Mouse (Mus musculus) limb, embryonic 13.5 days (tissue): ENCODE data around the gene Aftph. TPM values are rescaled to one million over a fixed set of nuclear protein-coding genes. Genes with fewer than 3 reads are reported as not detected.

ENCODE experiments used
- ATAC-seq: fragments of 200-750 bp; cut with Nextera tagmentation; 2 replicates; pipeline ENCODE4 v1.8.0; 2017; ENCODE audit warnings: low read depth, moderate number of reproducible peaks, moderate TSS enrichment; ENCODE audit not compliant: low FRiP score
- H3K27ac ChIP-seq: fragments of 300-500 bp; sonication (generic); 2 replicates; pipeline ENCODE4 v1.5.1; 2015; ENCODE audit warnings: inconsistent platforms, mild to moderate bottlenecking, moderate library complexity
- H3K27me3 ChIP-seq: fragments of 300-500 bp; sonication (generic); 2 replicates; pipeline ENCODE4 v1.6.1; 2015; ENCODE audit warnings: mild to moderate bottlenecking, inconsistent platforms
- H3K36me3 ChIP-seq: fragments of 300-500 bp; sonication (generic); 2 replicates; pipeline ENCODE4 v1.6.1; 2015; ENCODE audit warnings: inconsistent platforms, mild to moderate bottlenecking, moderate library complexity
- H3K4me1 ChIP-seq: fragments of 300-500 bp; sonication (generic); 2 replicates; pipeline ENCODE4 v1.6.1; 2015; ENCODE audit warnings: inconsistent platforms
- H3K4me2 ChIP-seq: fragments of 300-500 bp; sonication (generic); replicated peaks from 2 replicates; pipeline ENCODE4 v1.6.1; 2015; ENCODE audit warnings: inconsistent platforms, mild to moderate bottlenecking, moderate library complexity
- H3K4me3 ChIP-seq: fragments of 300-500 bp; sonication (generic); 2 replicates; pipeline ENCODE4 v1.5.1; 2015; ENCODE audit warnings: moderate library complexity, mild to moderate bottlenecking, inconsistent platforms
- H3K9ac ChIP-seq: fragments of 300-500 bp; sonication (generic); 2 replicates; pipeline ENCODE4 v1.6.1; 2015; ENCODE audit warnings: mild to moderate bottlenecking, inconsistent platforms
- H3K9me3 ChIP-seq: fragments of 300-500 bp; sonication (generic); 2 replicates; pipeline ENCODE4 v1.6.1; 2016; ENCODE audit warnings: inconsistent platforms
- WGBS: fragments of 180-500 bp; shearing (Covaris S2); methylation state at CpG from one replicate; pipeline ENCODE4 v1.1.7; 2015; 5-methylcytosine and 5-hydroxymethylcytosine counted together
- polyA plus RNA-seq: library from polyadenylated mRNA; unstranded; fragments of >200 nt; fragmentation: Nextera tagmentation; extraction: Ambion mirVana; gene quantifications from 2 replicates; pipeline ENCODE4 v1.2.1, GENCODE M21; 2015

The Aftph gene
- polyA plus RNA-seq, 1 experiment from 2014 or later: 19.6 TPM

DNA sequence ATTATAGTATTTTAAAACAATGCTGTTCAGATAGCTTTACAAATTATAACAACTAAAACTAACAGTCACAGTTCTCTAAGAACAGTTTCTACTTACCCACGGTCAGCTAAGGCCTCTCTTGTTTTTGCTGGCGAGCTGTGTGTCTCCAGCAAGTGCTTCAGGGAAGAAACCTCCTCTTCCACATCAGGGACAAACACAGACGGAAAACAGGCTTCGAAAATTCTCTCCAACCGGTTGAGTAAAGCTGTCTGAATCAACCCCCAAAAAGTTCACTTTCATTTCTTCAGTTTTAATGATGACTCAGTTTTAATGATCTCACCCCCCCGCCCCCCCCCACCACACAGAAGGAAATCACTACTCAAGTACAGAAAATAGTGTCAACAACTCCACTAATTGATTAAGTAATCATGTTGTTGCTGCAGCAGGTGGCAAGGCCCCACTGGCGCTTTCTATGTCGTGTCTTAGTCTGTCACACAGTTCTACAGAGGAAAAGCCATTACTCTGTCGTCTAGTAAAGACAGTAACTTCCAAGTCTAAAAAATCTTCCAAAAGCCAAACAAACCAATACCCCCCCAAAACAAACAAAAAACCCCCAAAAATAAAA lies 29.2 kb downstream of the Aftph start:
- no peak overlapping the region for H3K4me3 ChIP-seq
- H3K4me2 ChIP-seq: no peak overlapping the region
- 69% methylated on average over 9 of the region's 9 CpGs for WGBS
- no peaks in the 10 kb centered on the region for H3K9me3 ChIP-seq
- no peaks in the 10 kb centered on the region for H3K27me3 ChIP-seq
- H3K27ac ChIP-seq: no peak overlapping the region
- ATAC-seq: no peak
- H3K9ac ChIP-seq: no peak overlapping the region
- no peaks in the 10 kb centered on the region for H3K36me3 ChIP-seq
- H3K4me1 ChIP-seq: peaks cover 7% of the 10 kb centered on the region; the same call in 1 of the 2 replicates

GRCm38 (mm10) chr11:20691000-20691399 lies 50.4 kb downstream of the Aftph start:
- Histone ChIP-seq H3K4me1 (no peaks in the 10 kb centered on the region), H3K9me3 (no peaks in the 10 kb centered on the region), H3K36me3 (peaks cover 10% of the 10 kb centered on the region), H3K4me2 (no peak overlapping the region), H3K27me3 (no peaks in the 10 kb centered on the region), H3K9ac (no peak overlapping the region), H3K27ac (no peak overlapping the region), H3K4me3 (no peak overlapping the region)
- 6% methylated on average over 4 of the region's 4 CpGs for WGBS
- ATAC-seq: no peak

GRCm38 (mm10) chr11:20681679-20682078 lies 59.7 kb downstream of the Aftph start:
- H3K4me2 ChIP-seq: no peak overlapping the region

GRCm38 (mm10) chr11:20680781-20681180 lies 60.6 kb downstream of the Aftph start:
- ATAC-seq: no peak
- Histone ChIP-seq H3K27me3 (no peaks in the 10 kb centered on the region), H3K4me3 (no peak overlapping the region), H3K4me1 (peaks cover 4% of the 10 kb centered on the region; the same call in 1 of the 2 replicates), H3K9me3 (no peaks in the 10 kb centered on the region), H3K27ac (no peak overlapping the region), H3K9ac (no peak overlapping the region), H3K4me2 (no peak overlapping the region), H3K36me3 (peaks cover 6% of the 10 kb centered on the region; the same call in 1 of the 2 replicates)
- 83% methylated on average over 5 of the region's 5 CpGs for WGBS

More at GRCm38 (mm10) chr11:20681679-20682078, 59.7 kb downstream of the Aftph start:
- H3K9ac ChIP-seq: no peak overlapping the region
- H3K4me1 ChIP-seq: peaks cover 4% of the 10 kb centered on the region; the same call in 1 of the 2 replicates
- 89% methylated on average over 5 of the region's 5 CpGs for WGBS
- H3K27me3 ChIP-seq: no peaks in the 10 kb centered on the region
- no peak for ATAC-seq
- H3K9me3 ChIP-seq: no peaks in the 10 kb centered on the region
- no peak overlapping the region for H3K4me3 ChIP-seq
- H3K36me3 ChIP-seq: peaks cover 13% of the 10 kb centered on the region
- H3K27ac ChIP-seq: no peak overlapping the region

GRCm38 (mm10) chr11:20679396-20679795 lies 62.0 kb downstream of the Aftph start:
- no peak overlapping the region for H3K4me3 ChIP-seq
- no peak for ATAC-seq
- no peaks in the 10 kb centered on the region for H3K9me3 ChIP-seq
- WGBS: 76% methylated on average over 2 of the region's 2 CpGs
- no peak overlapping the region for H3K4me2 ChIP-seq
- H3K27me3 ChIP-seq: no peaks in the 10 kb centered on the region
- peaks cover 4% of the 10 kb centered on the region; the same call in 1 of the 2 replicates for H3K4me1 ChIP-seq
- no peak overlapping the region for H3K9ac ChIP-seq
- H3K36me3 ChIP-seq: 0 out of 2 replicates have a peak, but pooled peaks cover 2% of the 10 kb centered on the region
- H3K27ac ChIP-seq: no peak overlapping the region

- WGBS: 71% methylated on average over 6 of the region's 6 CpGs
- Histone ChIP-seq H3K36me3 (no peaks in the 10 kb centered on the region), H3K9me3 (no peaks in the 10 kb centered on the region), H3K4me2 (no peak overlapping the region), H3K27ac (no peak overlapping the region), H3K9ac (no peak overlapping the region), H3K4me1 (0 out of 2 replicates have a peak, but pooled peaks cover 5% of the 10 kb centered on the region), H3K4me3 (no peak overlapping the region), H3K27me3 (no peaks in the 10 kb centered on the region)
- no peak for ATAC-seq
Measured at GRCm38 (mm10) chr11:20672513-20672912, 68.9 kb downstream of the Aftph start.

- no peak for ATAC-seq
- H3K4me2 ChIP-seq: no peak overlapping the region
- no peak overlapping the region for H3K9ac ChIP-seq
- no peaks in the 10 kb centered on the region for H3K27me3 ChIP-seq
- no peaks in the 10 kb centered on the region for H3K9me3 ChIP-seq
- H3K4me3 ChIP-seq: no peak overlapping the region
- H3K4me1 ChIP-seq: 0 out of 2 replicates have a peak, but pooled peaks cover 5% of the 10 kb centered on the region
- WGBS: 55% methylated on average over 6 of the region's 6 CpGs
- H3K27ac ChIP-seq: no peak overlapping the region
- no peaks in the 10 kb centered on the region for H3K36me3 ChIP-seq
Measured at GRCm38 (mm10) chr11:20671789-20672392, 69.5 kb downstream of the Aftph start.

- Histone ChIP-seq H3K4me3 (no peak overlapping the region), H3K9me3 (no peaks in the 10 kb centered on the region), H3K27me3 (no peaks in the 10 kb centered on the region), H3K9ac (no peak overlapping the region), H3K4me2 (no peak overlapping the region), H3K36me3 (no peaks in the 10 kb centered on the region), H3K4me1 (0 out of 2 replicates have a peak, but pooled peaks cover 5% of the 10 kb centered on the region), H3K27ac (no peak overlapping the region)
- no peak for ATAC-seq
- WGBS: 78% methylated on average over 9 of the region's 9 CpGs
Measured at GRCm38 (mm10) chr11:20664878-20665277, 76.5 kb downstream of the Aftph start.

DNA sequence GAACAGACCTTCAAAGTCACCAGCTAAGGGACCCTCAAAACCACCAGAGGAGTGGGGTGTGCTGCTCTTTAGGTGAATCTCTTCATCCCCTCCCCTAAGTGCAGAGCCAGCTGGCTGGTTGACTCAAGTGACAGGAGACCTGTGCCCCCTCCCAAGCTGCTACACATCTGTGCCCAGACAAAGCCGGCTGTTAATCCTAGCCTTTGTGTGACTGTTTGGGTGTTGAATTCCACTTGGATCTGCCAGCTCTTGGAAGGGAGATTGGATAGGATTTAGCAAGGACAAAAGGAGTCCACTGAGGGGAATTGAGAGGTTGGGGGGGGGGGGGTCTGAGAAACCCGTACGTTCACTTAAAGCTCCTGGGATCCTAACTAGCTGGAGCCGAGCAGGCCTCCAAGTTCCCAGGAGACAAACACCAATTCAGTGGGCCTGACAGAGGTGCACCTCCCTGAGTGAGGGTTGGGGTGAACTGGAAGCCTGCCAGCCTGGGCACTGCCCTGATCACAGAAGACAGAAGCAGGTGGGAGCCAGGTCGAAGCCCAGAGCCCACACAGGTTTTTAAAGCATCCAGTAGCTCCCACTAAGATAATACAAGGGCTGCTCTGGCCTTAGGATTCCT lies 77.7 kb downstream of the Aftph start:
- H3K9ac ChIP-seq: no peak overlapping the region
- WGBS: 34% methylated on average over 5 of the region's 5 CpGs
- no peak overlapping the region for H3K4me2 ChIP-seq
- no peak overlapping the region for H3K27ac ChIP-seq
- ATAC-seq: no peak
- peaks cover 6% of the 10 kb centered on the region; the same call in 1 of the 2 replicates for H3K4me1 ChIP-seq
- H3K27me3 ChIP-seq: no peaks in the 10 kb centered on the region
- no peak overlapping the region for H3K4me3 ChIP-seq
- no peaks in the 10 kb centered on the region for H3K36me3 ChIP-seq
- H3K9me3 ChIP-seq: no peaks in the 10 kb centered on the region

GRCm38 (mm10) chr11:20662811-20663210 lies 78.6 kb downstream of the Aftph start:
- Histone ChIP-seq H3K4me2 (no peak overlapping the region), H3K9ac (no peak overlapping the region), H3K27ac (no peak overlapping the region), H3K4me1 (peaks cover 9% of the 10 kb centered on the region), H3K9me3 (no peaks in the 10 kb centered on the region), H3K4me3 (no peak overlapping the region), H3K27me3 (no peaks in the 10 kb centered on the region), H3K36me3 (no peaks in the 10 kb centered on the region)
- WGBS: 64% methylated on average over 7 of the region's 7 CpGs
- ATAC-seq: no peak

DNA sequence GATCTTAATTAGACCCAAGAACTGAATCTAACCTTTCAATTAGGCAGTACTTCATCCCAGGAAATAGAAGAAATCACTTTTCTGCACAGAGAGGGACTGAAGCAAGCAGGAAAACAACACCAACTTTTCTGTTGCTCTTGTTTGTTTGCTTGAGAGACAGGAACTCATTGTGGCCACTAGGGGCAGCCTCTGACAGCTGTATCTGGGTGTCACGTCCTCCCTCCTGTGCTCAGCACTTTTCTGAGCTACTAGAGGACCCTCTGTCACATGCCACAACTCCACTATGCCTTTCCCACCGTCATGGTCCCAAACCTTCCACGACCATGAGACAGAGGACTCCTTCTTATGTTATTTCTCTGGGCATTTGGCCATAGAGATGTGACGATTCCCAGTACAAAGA lies 79.7 kb downstream of the Aftph start:
- H3K4me3 ChIP-seq: no peak overlapping the region
- 38% methylated on average over 4 of the region's 4 CpGs for WGBS
- H3K27ac ChIP-seq: no peak overlapping the region
- no peaks in the 10 kb centered on the region for H3K36me3 ChIP-seq
- no peak overlapping the region for H3K4me2 ChIP-seq
- H3K9me3 ChIP-seq: no peaks in the 10 kb centered on the region
- no peak for ATAC-seq
- H3K4me1 ChIP-seq: peaks cover 18% of the 10 kb centered on the region
- no peaks in the 10 kb centered on the region for H3K27me3 ChIP-seq
- H3K9ac ChIP-seq: no peak overlapping the region
